Mouse (Mus musculus) intestine, embryonic 15.5 days (tissue): ENCODE measurements around the gene 4930550C14Rik. TPM values are rescaled to one million over a fixed set of nuclear protein-coding genes. Genes with fewer than 3 reads are reported as not detected.

ENCODE experiments used
- ATAC-seq: fragments of 200-750 bp; cut with Nextera tagmentation; 2 replicates; pipeline ENCODE4 v1.8.0; 2017; ENCODE audit warnings: moderate TSS enrichment, moderate library complexity
- H3K27ac ChIP-seq: fragments of 300-500 bp; sonication (generic); 2 replicates; pipeline ENCODE4 v1.5.1; 2015; ENCODE audit warnings: mild to moderate bottlenecking, inconsistent platforms
- H3K27me3 ChIP-seq: fragments of 300-500 bp; sonication (generic); replicated peaks from 2 replicates; pipeline ENCODE4 v1.6.1; 2015; ENCODE audit warnings: inconsistent platforms
- H3K36me3 ChIP-seq: fragments of 300-500 bp; sonication (generic); 2 replicates; pipeline ENCODE4 v1.6.1; 2015; ENCODE audit warnings: inconsistent platforms
- H3K4me1 ChIP-seq: fragments of 300-500 bp; sonication (generic); replicated peaks from 2 replicates; pipeline ENCODE4 v1.6.1; 2015; ENCODE audit warnings: inconsistent platforms
- H3K4me2 ChIP-seq: fragments of 300-500 bp; sonication (generic); replicated peaks from 2 replicates; pipeline ENCODE4 v1.6.1; 2015; ENCODE audit warnings: mild to moderate bottlenecking, inconsistent platforms
- H3K4me3 ChIP-seq: fragments of 300-500 bp; sonication (generic); replicated peaks from 2 replicates; pipeline ENCODE4 v1.5.1; 2015; ENCODE audit warnings: inconsistent platforms
- H3K9ac ChIP-seq: fragments of 300-500 bp; sonication (generic); 2 replicates; pipeline ENCODE4 v1.6.1; 2015; ENCODE audit warnings: inconsistent platforms
- H3K9me3 ChIP-seq: fragments of 300-500 bp; sonication (generic); 2 replicates; pipeline ENCODE4 v1.6.1; 2016; ENCODE audit warnings: inconsistent platforms
- WGBS: fragments of 180-500 bp; shearing (Covaris S2); methylation state at CpG from one replicate; pipeline ENCODE4 v1.1.7; 2015; 5-methylcytosine and 5-hydroxymethylcytosine counted together
- polyA plus RNA-seq: library from polyadenylated mRNA; unstranded; fragments of >200 nt; fragmentation: Nextera tagmentation; extraction: Ambion mirVana; gene quantifications from 2 replicates; pipeline ENCODE4 v1.2.1, GENCODE M21; 2015

Gene 4930550C14Rik
- polyA plus RNA-seq, 1 experiment from 2014 or later: 0.87 TPM

GRCm38 (mm10) chr9:53408548-53408947 is 6.4 kb downstream of the 4930550C14Rik start:
- H3K36me3 ChIP-seq: no peaks in the 10 kb centered on the region
- WGBS: 61% methylated on average over 4 of the region's 4 CpGs
- H3K27ac ChIP-seq: no peak overlapping the region
- no peaks in the 10 kb centered on the region for H3K27me3 ChIP-seq
- no peak overlapping the region for H3K4me2 ChIP-seq
- no peak overlapping the region for H3K4me3 ChIP-seq
- no peaks in the 10 kb centered on the region for H3K9me3 ChIP-seq
- H3K9ac ChIP-seq: no peak overlapping the region
- ATAC-seq: no peak
- H3K4me1 ChIP-seq: 0 out of 2 replicates have a peak, but pooled peaks cover 2% of the 10 kb centered on the region

DNA sequence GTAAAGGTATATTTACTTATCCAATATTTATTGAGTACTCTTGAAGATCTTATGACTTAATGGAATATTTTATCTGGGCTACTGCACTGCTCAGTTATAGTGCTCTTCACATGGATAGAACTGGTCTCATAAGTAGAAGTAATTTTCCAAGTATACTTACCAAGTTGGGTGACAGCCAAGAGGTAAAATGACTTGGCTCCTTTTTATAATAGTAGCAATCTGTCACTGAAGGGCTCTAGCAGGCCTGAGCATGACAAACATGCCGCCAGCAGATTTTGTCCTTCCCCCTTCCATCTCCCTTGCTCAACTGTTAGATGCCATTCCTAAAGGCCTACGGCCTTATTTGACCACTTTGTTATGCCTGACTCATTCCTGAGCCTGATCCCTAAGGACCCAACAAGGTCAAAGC is 6.8 kb downstream of the 4930550C14Rik start:
- no peak for ATAC-seq
- 78% methylated on average over 2 of the region's 2 CpGs for WGBS
- Histone ChIP-seq H3K27me3 (no peaks in the 10 kb centered on the region), H3K4me3 (no peak overlapping the region), H3K4me2 (no peak overlapping the region), H3K27ac (no peak overlapping the region), H3K36me3 (no peaks in the 10 kb centered on the region), H3K9me3 (no peaks in the 10 kb centered on the region), H3K9ac (no peak overlapping the region), H3K4me1 (0 out of 2 replicates have a peak, but pooled peaks cover 2% of the 10 kb centered on the region)

- WGBS: 75% methylated on average over 3 of the region's 3 CpGs
- no peak for ATAC-seq
- 0 out of 2 replicates have a peak, but pooled peaks cover 2% of the 10 kb centered on the region for H3K4me1 ChIP-seq
- no peak overlapping the region for H3K9ac ChIP-seq
- H3K27me3 ChIP-seq: no peaks in the 10 kb centered on the region
- no peaks in the 10 kb centered on the region for H3K36me3 ChIP-seq
- no peak overlapping the region for H3K4me3 ChIP-seq
- H3K4me2 ChIP-seq: no peak overlapping the region
- H3K27ac ChIP-seq: no peak overlapping the region
- H3K9me3 ChIP-seq: no peaks in the 10 kb centered on the region
These were observed 7.3 kb downstream of the 4930550C14Rik start for GRCm38 (mm10) chr9:53409427-53409826.

DNA sequence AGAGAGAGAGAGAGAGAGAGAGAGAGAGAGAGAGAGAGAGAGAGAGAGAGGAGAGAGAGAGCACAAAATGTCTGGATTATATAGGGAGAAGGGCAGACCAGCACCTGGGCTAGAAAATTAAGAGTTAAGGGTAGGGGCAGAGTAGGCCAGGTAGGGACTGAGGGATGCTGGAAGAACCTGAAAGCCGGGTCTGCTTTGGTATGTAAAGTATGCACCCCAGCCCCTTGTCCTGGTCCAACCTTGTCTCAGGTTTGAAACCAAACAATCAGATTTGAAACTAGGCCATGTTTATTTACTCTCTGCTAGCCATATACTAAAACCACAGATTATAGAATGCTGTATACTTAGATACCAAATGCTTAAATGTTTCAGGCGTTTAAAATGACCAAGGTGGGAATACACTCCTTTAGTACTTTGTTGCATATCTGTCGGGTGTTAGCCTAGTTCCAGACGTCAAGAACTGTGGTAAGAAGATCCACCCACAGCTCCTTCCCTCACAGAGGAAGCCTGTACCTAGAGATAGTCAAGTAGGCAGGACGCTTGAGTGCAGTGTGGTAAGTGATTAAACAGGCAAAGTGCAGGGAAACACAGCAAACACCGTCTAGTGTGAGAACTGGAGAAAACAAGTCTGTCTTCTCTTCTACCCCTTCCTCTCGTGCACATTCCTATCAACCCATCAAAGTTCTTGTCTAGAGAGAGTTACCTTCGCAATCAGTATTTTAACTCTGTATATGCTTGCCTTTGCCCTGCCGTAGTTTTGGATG is 20.2 kb downstream of the 4930550C14Rik start:
- no peaks in the 10 kb centered on the region for H3K36me3 ChIP-seq
- H3K4me2 ChIP-seq: no peak overlapping the region
- no peaks in the 10 kb centered on the region for H3K27me3 ChIP-seq
- no peak for ATAC-seq
- no peaks in the 10 kb centered on the region for H3K9me3 ChIP-seq
- 44% methylated on average over 9 of the region's 9 CpGs for WGBS
- H3K4me1 ChIP-seq: no peaks in the 10 kb centered on the region
- H3K27ac ChIP-seq: no peak overlapping the region
- H3K4me3 ChIP-seq: no peak overlapping the region
- H3K9ac ChIP-seq: no peak overlapping the region

GRCm38 (mm10) chr9:53426726-53427125 is 24.6 kb downstream of the 4930550C14Rik start:
- 90% methylated on average over 3 of the region's 3 CpGs for WGBS
- no peaks in the 10 kb centered on the region for H3K27me3 ChIP-seq
- H3K4me1 ChIP-seq: no peaks in the 10 kb centered on the region
- H3K36me3 ChIP-seq: no peaks in the 10 kb centered on the region
- H3K9ac ChIP-seq: no peak overlapping the region
- no peak overlapping the region for H3K4me2 ChIP-seq
- ATAC-seq: no peak
- H3K27ac ChIP-seq: no peak overlapping the region
- H3K4me3 ChIP-seq: no peak overlapping the region
- no peaks in the 10 kb centered on the region for H3K9me3 ChIP-seq

- no peaks in the 10 kb centered on the region for H3K27me3 ChIP-seq
- no peaks in the 10 kb centered on the region for H3K4me1 ChIP-seq
- H3K36me3 ChIP-seq: no peaks in the 10 kb centered on the region
- H3K9me3 ChIP-seq: no peaks in the 10 kb centered on the region
- H3K4me2 ChIP-seq: no peak overlapping the region
- ATAC-seq: no peak
- no peak overlapping the region for H3K4me3 ChIP-seq
- WGBS: 46% methylated on average over 3 of the region's 3 CpGs
- no peak overlapping the region for H3K9ac ChIP-seq
- no peak overlapping the region for H3K27ac ChIP-seq
These were observed 25.5 kb downstream of the 4930550C14Rik start for GRCm38 (mm10) chr9:53427638-53428037.

DNA sequence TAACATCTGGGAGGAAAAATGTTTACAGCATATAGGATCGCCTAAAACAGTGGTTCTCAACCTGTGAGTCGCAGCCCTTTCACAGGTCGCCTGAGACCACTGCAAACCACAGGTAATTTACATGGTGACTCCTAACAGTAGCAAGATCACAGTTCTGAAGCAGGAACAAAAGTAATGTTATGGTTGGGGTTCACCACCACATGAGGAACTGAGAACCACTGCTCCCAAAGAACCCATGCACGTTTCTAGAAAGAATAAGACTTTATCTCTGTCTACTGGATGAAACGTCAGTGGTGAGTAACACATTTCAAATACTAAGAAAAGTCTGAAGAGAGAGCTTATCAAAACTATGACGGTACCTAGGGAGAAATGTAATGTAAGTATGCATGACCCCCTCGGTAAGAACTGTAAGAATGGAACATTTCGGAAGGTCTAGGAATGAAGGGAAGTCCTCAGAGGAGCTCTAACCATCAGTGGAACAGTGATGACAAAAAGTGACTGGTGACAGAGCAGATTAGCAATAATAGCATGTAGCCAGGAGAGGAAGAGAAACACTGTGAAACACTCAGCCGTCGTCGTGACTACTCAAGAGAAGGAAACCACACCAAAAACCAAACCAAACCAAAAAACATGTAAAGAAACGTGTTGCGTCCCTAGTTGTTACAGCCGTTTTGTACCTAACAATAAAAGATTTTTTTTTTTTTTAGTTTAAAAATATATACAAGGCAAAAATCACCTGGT is 33.9 kb downstream of the 4930550C14Rik start:
- Histone ChIP-seq H3K9me3 (no peaks in the 10 kb centered on the region), H3K36me3 (peaks cover 5% of the 10 kb centered on the region; the same call in 1 of the 2 replicates), H3K4me3 (no peak overlapping the region), H3K4me2 (no peak overlapping the region), H3K9ac (no peak overlapping the region), H3K27ac (no peak overlapping the region), H3K4me1 (no peaks in the 10 kb centered on the region), H3K27me3 (no peaks in the 10 kb centered on the region)
- no peak for ATAC-seq
- WGBS: 86% methylated on average over 14 of the region's 14 CpGs

DNA sequence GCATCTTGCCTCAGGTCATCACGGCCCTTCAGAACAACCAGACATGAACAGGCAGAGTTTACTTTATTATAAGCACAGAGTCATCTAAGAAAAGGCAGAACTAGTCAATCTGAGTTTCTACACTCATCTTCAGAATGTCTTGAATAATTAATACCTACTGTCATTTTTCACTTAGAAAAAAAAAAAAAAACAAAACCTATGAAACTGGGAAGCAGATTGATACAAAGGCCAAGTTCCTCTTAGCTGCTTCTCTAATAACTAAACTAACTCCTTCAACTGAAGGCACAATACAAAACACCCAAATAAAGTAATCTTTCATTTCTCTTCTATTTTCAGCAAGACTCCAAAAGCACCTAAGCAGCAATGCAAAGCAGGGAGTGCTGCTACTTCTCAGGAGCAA is 48.5 kb downstream of the 4930550C14Rik start:
- H3K4me3 ChIP-seq: no peak overlapping the region
- H3K4me1 ChIP-seq: no peaks in the 10 kb centered on the region
- H3K36me3 ChIP-seq: peaks cover 17% of the 10 kb centered on the region
- no peak for ATAC-seq
- 89% methylated on average over 1 of the region's 1 CpGs for WGBS
- no peak overlapping the region for H3K9ac ChIP-seq
- H3K4me2 ChIP-seq: no peak overlapping the region
- no peaks in the 10 kb centered on the region for H3K9me3 ChIP-seq
- H3K27me3 ChIP-seq: no peaks in the 10 kb centered on the region
- no peak overlapping the region for H3K27ac ChIP-seq

- Histone ChIP-seq H3K9ac (no peak overlapping the region), H3K4me1 (no peaks in the 10 kb centered on the region), H3K9me3 (no peaks in the 10 kb centered on the region), H3K36me3 (peaks cover 13% of the 10 kb centered on the region), H3K4me2 (no peak overlapping the region), H3K27ac (no peak overlapping the region), H3K4me3 (no peak overlapping the region), H3K27me3 (no peaks in the 10 kb centered on the region)
- WGBS: 94% methylated on average over 2 of the region's 2 CpGs
- ATAC-seq: no peak
These were observed 49.9 kb downstream of the 4930550C14Rik start for GRCm38 (mm10) chr9:53452038-53452437.

DNA sequence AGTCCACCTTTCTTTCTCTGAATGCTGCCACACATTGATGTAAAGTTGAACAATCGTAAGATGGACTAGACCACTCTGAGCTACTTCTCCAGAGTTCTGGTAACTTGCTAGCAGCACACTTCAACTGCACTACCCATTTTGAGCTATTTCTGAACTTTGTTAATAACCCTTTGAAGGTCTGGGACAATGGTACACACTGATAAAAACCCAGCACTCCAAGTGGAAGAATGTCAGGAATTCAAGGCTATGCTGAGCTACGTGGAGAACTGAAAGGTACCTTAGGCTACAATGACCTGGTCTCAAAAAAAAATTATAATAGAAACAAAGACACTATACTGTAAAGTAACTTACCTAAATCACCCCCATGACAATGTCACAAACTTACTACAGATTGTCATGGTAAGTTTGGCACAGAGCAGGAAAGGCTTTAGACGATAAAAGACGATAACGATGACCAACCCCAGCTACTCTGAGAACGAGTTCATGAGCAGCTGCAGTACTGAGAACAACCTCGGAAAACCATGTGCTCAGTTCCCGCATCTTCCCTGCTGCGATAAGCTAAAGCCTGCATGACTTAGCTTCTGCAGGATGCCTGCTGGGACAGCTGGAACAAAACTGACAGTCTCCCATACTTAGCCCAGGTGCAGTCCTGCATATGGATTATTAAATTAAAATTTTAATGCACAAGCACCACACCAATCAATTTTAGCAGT is 70.8 kb downstream of the 4930550C14Rik start:
- H3K4me3 ChIP-seq: no peak overlapping the region
- no peaks in the 10 kb centered on the region for H3K27me3 ChIP-seq
- H3K4me1 ChIP-seq: no peaks in the 10 kb centered on the region
- no peaks in the 10 kb centered on the region for H3K36me3 ChIP-seq
- H3K9me3 ChIP-seq: no peaks in the 10 kb centered on the region
- 78% methylated on average over 9 of the region's 9 CpGs for WGBS
- no peak for ATAC-seq
- H3K27ac ChIP-seq: no peak overlapping the region
- no peak overlapping the region for H3K4me2 ChIP-seq
- H3K9ac ChIP-seq: no peak overlapping the region
